Mouse (Mus musculus) cerebellum, adult 2 months (tissue): ENCODE results near the gene Hoxb8.

Experiments
- CTCF ChIP-seq: fragments of 200-500 bp; IDR thresholded peaks from 2 replicates; pipeline ENCODE4 v1.5.1; 2011; ENCODE audit warnings: low read depth, mild to moderate bottlenecking, control low read depth, low read length, moderate library complexity, borderline replicate concordance; ENCODE audit not compliant: insufficient read depth
- POLR2A ChIP-seq: fragments of 200-500 bp; IDR thresholded peaks from 2 replicates; pipeline ENCODE4 v1.6.1; 2011; ENCODE audit warnings: low read length, control low read depth, borderline replicate concordance; ENCODE audit not compliant: insufficient read depth

DNA sequence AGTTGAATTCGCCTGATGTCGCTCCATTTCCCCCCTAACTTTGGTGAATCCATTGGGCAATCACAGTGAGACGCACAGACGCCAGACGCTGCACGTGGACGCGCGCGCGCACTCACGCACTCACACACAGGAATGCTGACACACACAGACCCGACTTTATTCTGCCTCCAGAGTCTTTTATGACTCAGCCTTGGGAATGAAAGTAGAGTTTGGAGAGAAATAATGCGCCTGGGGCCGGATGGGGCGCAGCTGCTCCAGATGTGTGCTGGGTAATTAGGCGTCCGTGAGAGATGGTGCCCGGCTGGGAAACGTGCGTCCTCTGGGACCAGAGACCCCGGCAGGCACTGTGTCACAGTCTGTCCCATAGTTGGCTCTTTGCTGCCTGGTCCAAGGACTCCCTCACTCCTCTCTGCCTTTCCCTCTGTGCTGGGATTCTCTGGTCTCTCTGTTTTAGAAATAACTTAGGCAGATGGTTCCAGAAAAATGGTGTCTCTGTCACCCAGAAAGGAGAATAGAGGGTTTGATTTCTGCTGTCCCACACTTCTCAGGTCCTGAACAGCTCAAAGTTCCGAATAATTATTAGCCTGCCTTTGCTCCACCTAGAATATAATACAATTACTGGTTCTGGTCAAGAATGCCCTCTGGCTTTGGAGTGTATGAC is 21.3 kb upstream of the Hoxb8 start:
- no peak for TF ChIP-seq POLR2A
- no peak for TF ChIP-seq CTCF
